Mouse (Mus musculus) C2C12 (cell line): Measurements from ENCODE around the gene Ssr3. TPM values are rescaled to one million over a fixed set of nuclear protein-coding genes. Genes with fewer than 3 reads are reported as not detected.
A peak's percentile ranks its signal among the peaks of the same experiment; 100 is the strongest.

Source experiments
- H3K27me3 ChIP-seq: one replicate; pipeline ENCODE4 v1.6.1; 2011; ENCODE audit not compliant: control insufficient read depth, insufficient read depth, insufficient read length
- H3K36me3 ChIP-seq: one replicate; pipeline ENCODE4 v1.6.1; 2011; ENCODE audit not compliant: control insufficient read depth, insufficient read depth
- H3K4me3 ChIP-seq: one replicate; pipeline ENCODE4 v1.5.1; 2011; ENCODE audit warnings: mild to moderate bottlenecking, control low read depth; ENCODE audit not compliant: poor library complexity, insufficient read depth, severe bottlenecking
- H3K79me2 ChIP-seq: one replicate; pipeline ENCODE4 v1.6.1; 2011; ENCODE audit not compliant: control insufficient read depth, insufficient read depth
- H3K79me3 ChIP-seq: one replicate; pipeline ENCODE4 v1.6.1; 2011; ENCODE audit warnings: low read depth, control low read depth
- H3ac ChIP-seq: one replicate; pipeline ENCODE3; 2011; ENCODE audit warnings: low read depth; ENCODE audit not compliant: control insufficient read depth, insufficient read length
- CEBPB ChIP-seq: IDR thresholded peaks from one replicate; pipeline ENCODE4 v1.6.1; 2011; ENCODE audit warnings: low read depth, mild to moderate bottlenecking, control low read depth, moderate library complexity
- CTCF ChIP-seq: IDR thresholded peaks from one replicate; pipeline ENCODE4 v1.5.1; 2011; ENCODE audit not compliant: control insufficient read depth, insufficient read depth, insufficient read length
- FOSL1 ChIP-seq: IDR thresholded peaks from one replicate; pipeline ENCODE4 v1.8.0; 2011; ENCODE audit warnings: mild to moderate bottlenecking, low read length; ENCODE audit not compliant: poor library complexity, insufficient read depth, severe bottlenecking
- MAX ChIP-seq: IDR thresholded peaks from one replicate; pipeline ENCODE4 v1.6.1; 2011; ENCODE audit warnings: mild to moderate bottlenecking, control low read depth
- MYOD1 ChIP-seq: IDR thresholded peaks from one replicate; pipeline ENCODE4 v1.6.1; 2011; ENCODE audit warnings: low read depth; ENCODE audit not compliant: control insufficient read depth, insufficient read length
- MYOG ChIP-seq: IDR thresholded peaks from one replicate; pipeline ENCODE4 v1.6.1; 2011; ENCODE audit not compliant: control insufficient read depth, insufficient read length; ENCODE audit errors: extremely low read depth
- USF1 ChIP-seq: IDR thresholded peaks from one replicate; pipeline ENCODE4 v1.6.1; 2011; ENCODE audit warnings: low read depth, mild to moderate bottlenecking, control low read depth, moderate library complexity
- polyA plus RNA-seq: library from polyadenylated mRNA; unstranded; fragments of >200 nt; fragmentation: generic; extraction: Trizol; gene quantifications from one replicate; pipeline ENCODE4 v1.2.1, GENCODE M21; 2012; ENCODE audit warnings: missing spikeins

The Ssr3 gene
- polyA plus RNA-seq, 1 experiment, result 94.4 TPM

- peaks cover 98% of the 10 kb centered on the region for H3K36me3 ChIP-seq
- H3K79me2 ChIP-seq, result peaks cover 88% of the 10 kb centered on the region
- H3K4me3 ChIP-seq, result no peak overlapping the region
- H3ac ChIP-seq, result no peak overlapping the region
- no peaks in the 10 kb centered on the region for H3K27me3 ChIP-seq
- TF ChIP-seq FOSL1, result no peak
- TF ChIP-seq MYOG, result no peak
- TF ChIP-seq MAX, result no peak
- TF ChIP-seq USF1, result no peak
- TF ChIP-seq MYOD1, result no peak
- TF ChIP-seq CEBPB, result no peak
- no peak for TF ChIP-seq CTCF
- H3K79me3 ChIP-seq, result peaks cover 45% of the 10 kb centered on the region
Measured at GRCm38 (mm10) chr3:65384431-65384830, 8.0 kb downstream of the Ssr3 start.

GRCm38 (mm10) chr3:65381094-65381493, 11.3 kb downstream of the Ssr3 start:
- no peak overlapping the region for H3ac ChIP-seq
- TF ChIP-seq MAX (no peak), FOSL1 (no peak), CEBPB (no peak), CTCF (no peak), MYOD1 (no peak), USF1 (no peak), MYOG (no peak)
- peaks cover 96% of the 10 kb centered on the region for H3K36me3 ChIP-seq
- no peak overlapping the region for H3K4me3 ChIP-seq
- peaks cover 28% of the 10 kb centered on the region for H3K79me3 ChIP-seq
- no peaks in the 10 kb centered on the region for H3K27me3 ChIP-seq
- H3K79me2 ChIP-seq, result peaks cover 62% of the 10 kb centered on the region

- Histone ChIP-seq H3K79me2 (peaks cover 52% of the 10 kb centered on the region), H3K79me3 (peaks cover 18% of the 10 kb centered on the region), H3ac (no peak overlapping the region), H3K36me3 (peaks cover 93% of the 10 kb centered on the region), H3K27me3 (no peaks in the 10 kb centered on the region), H3K4me3 (no peak overlapping the region)
- peak; percentile 35 for TF ChIP-seq CTCF
- no peak for TF ChIP-seq FOSL1
Measured at GRCm38 (mm10) chr3:65379884-65380539, 12.4 kb downstream of the Ssr3 start.

GRCm38 (mm10) chr3:65378724-65379123, 13.7 kb downstream of the Ssr3 start:
- Histone ChIP-seq H3K36me3 (peaks cover 81% of the 10 kb centered on the region), H3ac (no peak overlapping the region), H3K79me3 (peaks cover 17% of the 10 kb centered on the region), H3K4me3 (no peak overlapping the region), H3K27me3 (no peaks in the 10 kb centered on the region), H3K79me2 (peaks cover 39% of the 10 kb centered on the region)
- TF ChIP-seq USF1 (no peak), FOSL1 (no peak), CEBPB (no peak), MYOG (no peak), CTCF (no peak), MYOD1 (no peak), MAX (no peak)

- H3K79me3 ChIP-seq, result peaks cover 15% of the 10 kb centered on the region
- TF ChIP-seq MYOD1 (no peak), MAX (no peak), CEBPB (no peak), CTCF (no peak), USF1 (no peak)
- H3ac ChIP-seq, result no peak overlapping the region
- H3K79me2 ChIP-seq, result peaks cover 9% of the 10 kb centered on the region
- H3K36me3 ChIP-seq, result peaks cover 74% of the 10 kb centered on the region
- no peak overlapping the region for H3K4me3 ChIP-seq
- no peaks in the 10 kb centered on the region for H3K27me3 ChIP-seq
Measured at GRCm38 (mm10) chr3:65374729-65375128, 17.7 kb downstream of the Ssr3 start.

GRCm38 (mm10) chr3:65373594-65374182, 18.7 kb downstream of the Ssr3 start:
- no peaks in the 10 kb centered on the region for H3K27me3 ChIP-seq
- H3K36me3 ChIP-seq, result peaks cover 71% of the 10 kb centered on the region
- TF ChIP-seq USF1 (no peak), MYOD1 (no peak), CEBPB (no peak), MYOG (no peak), CTCF (no peak), FOSL1 (no peak), MAX (no peak)
- no peak overlapping the region for H3ac ChIP-seq
- peaks cover 12% of the 10 kb centered on the region for H3K79me3 ChIP-seq
- H3K79me2 ChIP-seq, result peaks cover under 1% of the 10 kb centered on the region
- no peak overlapping the region for H3K4me3 ChIP-seq
